Mouse (Mus musculus): Measurements from ENCODE around the gene Eif2b1.
"Not testable (repeated sequence)": the region's sequence is repeated elsewhere in the genome, so short reads cannot be mapped to it uniquely, and the experiment has no call there.

Eif2b1 gene

DNA sequence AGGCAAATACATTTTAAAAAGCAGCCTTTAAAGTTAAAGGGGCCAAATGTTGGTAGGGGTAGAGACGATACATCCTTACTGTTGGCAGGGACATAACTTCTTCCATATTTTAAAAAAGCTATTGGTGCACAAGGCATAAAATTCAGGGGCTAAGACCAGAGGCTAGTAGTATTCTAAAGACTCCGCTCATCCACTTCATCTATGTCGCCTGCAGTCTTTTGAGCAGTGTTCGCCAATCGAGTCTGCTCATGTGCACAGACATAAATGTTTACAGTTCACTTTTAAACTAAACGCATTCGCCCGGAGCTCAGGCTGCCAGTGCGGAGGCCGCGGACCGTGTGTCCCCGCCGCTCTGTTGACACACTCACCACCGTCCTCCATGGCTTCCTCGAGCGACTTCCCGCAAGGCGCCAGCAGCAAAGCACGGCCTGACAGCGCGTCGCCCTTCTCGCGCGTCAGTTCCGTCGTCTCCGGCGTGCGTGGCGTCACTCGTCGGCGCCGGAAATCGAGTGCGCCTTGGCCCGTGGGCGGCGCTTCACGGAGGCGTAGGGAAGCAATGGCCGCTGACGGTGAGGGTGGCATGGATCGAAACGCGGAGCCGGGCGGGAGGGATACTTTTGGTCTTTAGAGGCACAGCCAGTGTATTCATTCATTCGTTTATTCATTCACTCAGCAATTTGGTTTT is at the start of gene Eif2b1, which contains the start of gene Gtf2h3:
Gene Eif2b1 (minus strand): TSS at position 499 of the 685 bp plus-strand sequence.
Gene Gtf2h3 (plus strand): TSS at position 508 of the 685 bp plus-strand sequence.
- DNase-seq = peak; percentile 98

DNA sequence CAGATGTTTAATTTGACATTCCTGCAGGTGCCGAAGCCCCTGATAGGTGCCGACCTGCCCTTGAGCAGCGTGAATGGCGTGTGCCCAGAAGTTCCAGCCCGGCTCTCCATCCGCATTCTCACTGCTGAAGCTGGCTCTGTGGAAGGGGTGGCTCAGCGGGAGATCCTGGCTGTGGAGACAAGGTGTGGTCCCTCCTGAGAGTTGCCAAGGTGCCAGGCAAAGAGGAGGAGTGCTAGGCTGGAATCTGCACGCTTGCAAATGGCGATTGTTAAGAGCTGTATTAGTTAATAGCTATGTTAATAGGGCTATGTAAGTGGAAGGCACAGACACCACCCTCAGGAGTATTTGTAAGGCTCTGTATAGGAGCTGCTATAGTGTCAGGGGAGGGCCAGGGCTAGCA is 45.4 kb upstream of the Eif2b1 start:
- no peak for DNase-seq

DNA sequence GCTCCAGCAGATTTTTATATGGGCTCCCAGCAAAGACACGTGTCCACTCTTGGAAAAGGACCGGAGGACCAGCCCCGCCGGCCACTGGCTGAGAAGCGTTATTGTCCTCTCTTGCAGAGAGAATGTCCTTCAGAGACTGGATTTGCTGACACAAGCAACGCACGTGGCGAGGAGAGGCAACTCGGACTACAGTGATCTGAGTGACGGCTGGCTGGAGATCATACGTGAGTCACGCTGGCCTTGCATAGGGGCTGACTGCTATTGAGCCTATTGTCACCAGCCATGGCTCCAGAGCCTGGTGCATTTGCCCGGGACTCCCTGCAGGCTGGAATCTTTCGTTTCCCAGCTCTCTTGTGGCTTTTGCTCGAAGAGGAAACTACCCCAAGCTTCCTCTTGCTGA is 44.0 kb upstream of the Eif2b1 start:
- no peak for DNase-seq

DNA sequence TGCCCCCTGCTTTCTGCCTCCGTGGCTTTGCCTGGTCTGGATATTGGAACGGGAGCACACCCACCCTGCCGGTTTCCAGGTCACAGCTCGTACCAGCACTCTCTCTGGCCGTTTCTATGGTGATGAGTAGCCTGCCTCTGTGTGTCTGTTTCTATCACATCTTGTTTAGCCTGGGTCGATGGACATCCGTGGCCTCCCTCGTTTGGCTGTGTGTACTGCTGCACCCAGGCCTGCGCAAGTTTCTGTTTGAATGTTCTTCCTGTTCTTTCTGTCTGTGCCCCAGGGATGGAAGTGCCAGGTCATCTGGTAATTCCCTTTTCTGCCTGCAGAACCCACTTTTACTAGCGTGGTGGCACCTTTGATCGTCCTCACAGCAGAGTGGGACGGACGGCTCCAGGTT is 42.4 kb upstream of the Eif2b1 start:
- no peak for DNase-seq

DNA sequence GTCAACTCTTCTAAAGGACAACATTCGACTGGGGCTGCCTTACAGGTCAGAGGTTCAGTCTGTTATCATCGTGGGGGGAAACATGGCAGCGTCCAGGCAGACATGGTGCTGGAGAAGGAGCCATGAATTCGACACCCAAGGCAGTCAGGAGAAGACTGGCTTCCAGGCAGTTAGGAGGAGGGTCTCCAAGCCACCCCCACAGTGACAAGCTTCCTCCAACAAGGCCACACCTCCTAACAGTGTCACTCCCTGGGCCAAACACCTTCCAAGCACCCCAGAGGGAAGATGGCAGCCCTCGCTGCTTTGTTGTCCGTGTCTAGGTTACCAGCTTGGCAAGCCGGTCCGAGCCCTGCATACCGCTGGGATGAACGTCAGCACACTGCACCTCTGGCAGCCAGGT is 39.8 kb upstream of the Eif2b1 start:
- DNase-seq = no peak

DNA sequence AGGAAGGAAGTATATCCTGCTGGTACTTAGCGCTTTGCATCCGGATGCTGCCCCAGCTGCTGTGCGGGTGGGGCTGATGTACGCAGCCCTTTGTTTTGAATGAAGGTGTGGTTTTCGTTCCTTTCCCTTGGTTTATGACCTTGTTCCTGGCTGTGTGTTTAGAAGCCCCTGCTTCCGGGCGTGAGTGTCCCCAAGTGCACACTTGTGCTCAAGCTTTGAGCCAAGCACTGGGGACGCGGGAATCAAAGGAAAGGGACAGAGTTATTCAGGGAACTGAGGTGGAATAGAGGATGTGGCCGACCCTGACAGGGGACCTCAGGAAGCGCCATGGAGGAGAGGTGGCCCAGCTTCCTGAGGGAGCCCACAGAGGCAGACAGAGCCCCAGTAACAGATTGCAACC is 35.8 kb upstream of the Eif2b1 start:
- peak; percentile 9 for DNase-seq

DNA sequence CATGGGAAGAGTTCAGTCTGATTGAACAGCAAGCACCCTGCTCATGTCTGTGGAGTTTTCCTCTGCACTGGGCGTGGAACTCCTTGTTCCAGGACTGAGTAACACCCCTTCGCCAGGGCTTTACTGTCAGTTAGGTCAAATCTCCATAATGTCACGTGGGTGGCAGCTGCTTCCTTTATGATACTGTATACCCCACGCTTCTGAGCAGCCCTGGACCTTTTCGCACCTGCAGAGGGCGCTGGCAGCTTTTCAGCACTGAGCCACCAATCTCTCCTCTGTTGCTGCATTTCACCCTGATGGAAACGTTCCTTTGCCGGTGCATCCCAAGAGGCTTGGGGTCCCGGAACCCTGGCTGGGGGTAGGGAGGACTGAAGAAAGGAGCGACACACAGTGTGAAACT is 32.0 kb upstream of the Eif2b1 start:
- DNase-seq = peak; percentile 4

DNA sequence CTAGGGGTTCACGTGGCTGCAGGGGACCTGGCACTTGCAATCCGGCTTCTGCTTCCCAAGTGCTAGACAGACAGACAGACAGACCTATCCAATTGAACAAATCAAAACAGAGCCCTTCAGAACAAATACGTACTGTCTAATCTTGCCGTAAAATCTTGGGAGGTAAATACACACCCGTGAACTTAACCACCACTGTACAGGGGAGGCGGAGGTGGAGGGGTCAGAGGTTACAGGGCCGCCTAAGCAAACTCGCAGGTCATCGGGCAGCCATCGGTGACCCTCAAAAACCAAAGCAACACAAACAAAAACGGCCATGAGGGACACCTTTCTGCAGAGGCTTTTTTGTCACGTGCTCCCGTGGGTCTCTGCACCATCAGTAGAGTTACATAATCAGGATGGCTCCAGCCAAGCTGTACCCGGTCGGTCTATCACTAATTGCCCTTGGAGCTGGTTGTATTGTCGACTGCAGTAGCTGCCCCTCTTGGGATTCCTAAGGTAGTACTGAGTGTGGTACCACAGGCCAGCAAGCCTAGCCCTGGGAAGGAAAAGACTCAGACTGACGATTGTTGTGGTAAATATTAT is 26.2 kb upstream of the Eif2b1 start:
- no peak for DNase-seq

DNA sequence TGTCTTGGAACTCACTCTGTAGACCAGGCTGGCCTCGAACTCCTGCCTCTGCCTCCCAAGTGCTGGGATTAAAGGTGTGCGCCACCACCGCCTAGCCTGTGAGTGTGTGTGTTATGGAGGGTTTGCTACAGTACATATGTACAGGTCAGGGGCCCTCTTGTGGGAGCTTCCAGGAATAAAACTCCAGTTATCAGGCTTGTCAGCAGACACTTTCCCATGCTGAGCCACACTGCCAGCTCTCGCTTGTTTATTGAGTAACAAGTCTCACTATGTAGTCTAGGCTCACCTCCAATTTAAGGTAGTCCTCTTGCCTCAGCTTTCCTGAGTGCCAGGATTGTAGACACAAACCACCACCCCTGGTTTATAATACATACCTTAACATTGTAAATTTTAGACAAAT is 25.4 kb upstream of the Eif2b1 start:
- no peak for DNase-seq

DNA sequence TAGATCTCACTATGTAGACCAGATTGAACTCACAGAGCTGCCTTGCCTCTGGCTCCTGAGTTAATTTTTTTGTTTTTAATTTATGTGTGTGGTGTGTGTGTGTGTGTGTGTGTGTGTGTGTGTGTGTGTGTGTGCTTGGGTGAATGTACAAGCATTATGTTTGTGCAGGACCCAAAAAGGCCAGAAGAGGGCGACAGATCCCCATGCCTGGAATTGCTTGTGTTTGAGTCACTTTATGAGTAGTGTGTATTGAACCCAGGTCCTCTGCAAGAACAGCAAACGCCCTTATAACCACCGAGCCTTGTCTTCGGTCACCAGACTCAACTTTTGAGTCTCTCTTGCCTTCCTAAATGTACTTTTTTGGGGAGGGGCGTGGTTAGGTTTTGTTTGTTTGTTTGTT is 23.4 kb upstream of the Eif2b1 start:
- peak; percentile 45 for DNase-seq

DNA sequence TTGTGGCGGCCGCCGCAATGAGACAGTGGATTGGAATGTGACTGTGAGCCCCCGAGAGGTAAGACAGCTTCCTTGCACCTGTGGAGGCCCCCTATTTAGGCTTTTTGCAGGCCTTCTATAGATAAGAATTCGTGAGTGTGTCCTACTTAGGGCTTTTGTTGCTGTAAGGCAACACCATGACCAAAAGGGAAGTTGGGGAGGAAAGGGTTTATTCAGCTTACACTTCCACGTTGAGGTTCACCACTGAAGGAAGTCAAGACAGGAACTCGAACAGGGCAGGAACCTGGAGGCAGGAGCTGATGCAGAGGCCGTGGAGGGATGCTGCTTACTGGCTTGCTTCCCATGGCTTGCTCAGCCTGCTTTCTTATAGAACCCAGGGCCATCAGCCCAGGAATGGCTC is 20.8 kb upstream of the Eif2b1 start:
- not testable (repeated sequence) for DNase-seq

DNA sequence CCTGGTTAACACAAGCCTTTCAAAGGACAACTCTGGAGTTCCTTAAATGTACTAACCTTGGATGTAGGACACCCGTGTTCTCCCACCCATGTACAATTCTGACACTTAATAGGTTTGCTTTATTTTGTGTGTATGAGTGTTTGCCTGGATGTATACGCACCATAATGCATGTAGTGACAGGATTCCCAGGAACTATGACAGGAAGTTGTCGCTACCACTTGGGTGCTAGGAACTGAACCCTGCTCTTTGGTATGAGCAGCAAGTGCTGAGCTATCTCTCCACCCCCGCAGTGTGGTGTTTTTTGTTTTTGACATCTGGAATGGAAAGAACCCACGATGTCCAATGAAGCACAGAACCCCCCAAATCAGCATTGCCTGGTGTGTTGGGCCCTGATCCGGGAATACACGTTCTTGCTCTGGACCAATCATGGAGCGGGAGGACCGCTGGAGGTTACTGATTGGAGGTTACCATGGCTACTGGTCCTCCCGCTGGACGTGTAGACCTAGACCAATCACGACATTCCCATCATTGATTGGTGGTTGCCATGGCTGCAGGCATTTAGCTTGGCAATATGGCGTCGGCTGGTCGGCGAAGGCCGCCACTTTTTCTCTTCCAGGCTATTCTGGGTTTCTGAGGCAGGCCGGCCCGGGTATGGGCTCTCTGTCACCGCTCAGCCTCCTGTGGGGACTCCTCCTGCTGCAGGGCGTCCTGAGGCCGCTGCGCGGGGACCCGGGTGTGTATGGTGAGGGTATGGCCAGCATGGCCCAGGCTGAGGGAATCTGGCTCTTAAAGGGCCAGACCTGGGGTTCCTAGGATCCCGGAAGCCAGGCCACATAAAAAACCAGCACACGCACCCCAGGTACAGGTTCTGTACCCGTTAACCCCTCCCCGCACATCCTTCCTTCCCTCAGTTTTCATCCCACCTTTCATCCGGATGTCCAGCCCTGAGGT is 19.6 kb upstream of the Eif2b1 start:
- DNase-seq = peak; percentile 97

DNA sequence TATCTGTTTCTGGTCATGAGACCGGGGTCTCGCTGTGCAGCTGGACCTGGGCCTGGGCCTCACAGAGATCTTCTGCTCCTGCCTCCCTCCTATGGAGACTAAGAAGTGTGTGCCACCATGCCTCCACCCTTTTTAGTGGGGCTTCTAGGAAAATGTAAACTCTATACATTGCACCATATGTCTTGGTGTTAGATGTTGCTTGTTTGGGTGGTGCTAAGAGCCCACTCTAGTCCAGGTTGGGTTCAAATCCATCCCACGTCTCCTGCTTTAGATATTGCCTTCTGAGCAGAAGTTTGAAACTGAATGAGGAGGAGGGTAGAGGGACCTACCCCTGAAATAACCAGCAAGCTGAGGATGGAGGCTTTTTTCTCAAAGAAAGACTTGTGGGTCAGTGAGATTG is 13.8 kb upstream of the Eif2b1 start:
- no peak for DNase-seq

DNA sequence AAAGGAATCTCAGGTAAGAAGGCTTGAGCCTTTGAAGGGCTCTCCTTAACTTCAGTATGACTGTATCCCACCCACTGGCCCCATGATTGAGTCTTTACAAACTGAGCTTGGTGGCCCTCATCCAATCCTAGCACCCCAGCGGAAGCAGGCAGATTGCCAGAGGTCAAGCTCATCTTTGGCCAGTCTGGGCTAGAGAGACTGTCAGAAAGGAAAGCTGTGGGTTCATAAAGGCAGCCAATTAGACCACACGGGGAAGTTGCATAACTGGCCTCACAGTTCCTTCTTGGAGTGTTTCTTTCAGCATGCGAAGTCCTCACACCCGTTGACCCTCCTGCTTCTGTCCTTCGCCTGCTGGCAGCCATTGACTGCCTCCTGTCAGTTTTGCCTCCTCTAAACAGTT is 3.6 kb upstream of the Eif2b1 start:
- no peak for DNase-seq

DNA sequence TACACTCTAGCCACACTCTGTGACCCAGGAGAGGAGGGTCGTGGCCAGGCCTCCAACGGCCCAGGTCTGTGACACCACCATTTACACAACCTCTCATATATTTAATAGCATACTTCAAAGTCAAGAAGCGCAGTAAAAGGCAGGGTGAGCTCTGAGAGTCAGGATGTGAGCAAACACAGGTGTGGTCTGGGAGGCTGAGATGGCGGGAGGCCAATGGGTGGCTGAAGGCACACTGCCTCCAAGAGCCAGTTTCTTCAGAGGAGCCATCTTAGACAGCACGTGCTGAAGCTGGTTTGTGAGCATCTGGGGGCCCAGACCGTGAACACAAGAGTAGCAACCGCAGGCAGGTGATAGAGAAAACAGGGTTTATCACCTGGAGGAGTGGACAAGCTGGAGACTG is 3.5 kb downstream of the Eif2b1 start:
- DNase-seq = no peak

DNA sequence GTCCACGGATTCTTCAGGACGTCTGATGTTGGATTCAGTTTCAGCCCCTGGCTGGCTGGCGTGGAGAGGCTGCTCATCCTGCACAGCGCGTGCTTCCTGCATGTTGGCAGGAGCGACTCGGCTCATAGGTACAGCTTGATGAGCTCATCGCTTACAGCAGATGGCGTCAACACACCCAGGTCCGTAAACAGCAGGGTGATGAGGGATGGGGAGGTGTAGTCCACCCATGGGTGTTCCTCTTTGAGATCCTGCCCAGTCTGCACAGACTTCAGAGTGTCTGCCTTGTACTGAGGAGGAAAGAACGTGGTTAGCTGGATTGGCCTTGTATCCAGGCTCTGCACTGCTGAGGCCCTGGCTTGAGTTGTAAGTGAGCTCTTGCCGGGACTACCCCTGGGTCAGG is 7.9 kb downstream of the Eif2b1 start:
- no peak for DNase-seq

DNA sequence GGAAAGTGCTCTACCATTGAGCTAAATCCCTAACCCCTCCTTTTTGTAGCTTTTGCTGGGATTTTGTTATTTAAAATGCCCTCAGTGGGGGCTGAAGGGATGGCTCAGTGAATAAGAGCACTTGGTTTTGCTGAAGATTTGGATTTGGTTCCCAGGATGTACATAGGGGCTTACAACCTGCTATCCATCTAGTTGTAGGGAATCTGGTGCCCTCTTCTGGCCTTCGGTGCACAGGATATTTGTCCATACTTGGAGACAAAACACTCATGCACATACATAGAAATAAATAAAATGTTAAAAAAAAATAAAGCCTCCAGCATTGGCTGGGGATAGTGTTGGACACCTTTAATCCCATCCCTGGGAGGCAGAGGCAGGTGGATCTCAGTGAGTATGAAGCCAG is 23.8 kb downstream of the Eif2b1 start:
- peak; percentile 46 for DNase-seq

DNA sequence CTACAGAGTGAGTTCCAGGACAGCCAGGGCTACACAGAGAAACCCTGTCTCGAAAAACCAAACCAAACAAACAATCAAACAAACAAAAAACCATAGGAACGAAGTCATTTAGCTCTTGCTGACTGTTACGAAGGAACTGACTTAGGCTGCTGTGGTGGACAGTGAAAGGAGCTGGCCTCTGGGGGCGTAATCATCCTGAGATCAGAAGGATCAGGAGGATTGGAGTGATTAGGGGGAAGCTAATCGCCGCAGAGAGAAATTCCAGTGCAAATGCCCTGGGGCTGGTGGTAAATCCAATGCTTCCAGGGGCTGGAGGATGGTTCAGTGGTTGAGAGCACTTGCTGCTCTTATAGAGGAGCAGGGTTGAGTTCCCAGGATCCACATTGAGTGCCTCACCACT is 25.3 kb downstream of the Eif2b1 start:
- DNase-seq = no peak

DNA sequence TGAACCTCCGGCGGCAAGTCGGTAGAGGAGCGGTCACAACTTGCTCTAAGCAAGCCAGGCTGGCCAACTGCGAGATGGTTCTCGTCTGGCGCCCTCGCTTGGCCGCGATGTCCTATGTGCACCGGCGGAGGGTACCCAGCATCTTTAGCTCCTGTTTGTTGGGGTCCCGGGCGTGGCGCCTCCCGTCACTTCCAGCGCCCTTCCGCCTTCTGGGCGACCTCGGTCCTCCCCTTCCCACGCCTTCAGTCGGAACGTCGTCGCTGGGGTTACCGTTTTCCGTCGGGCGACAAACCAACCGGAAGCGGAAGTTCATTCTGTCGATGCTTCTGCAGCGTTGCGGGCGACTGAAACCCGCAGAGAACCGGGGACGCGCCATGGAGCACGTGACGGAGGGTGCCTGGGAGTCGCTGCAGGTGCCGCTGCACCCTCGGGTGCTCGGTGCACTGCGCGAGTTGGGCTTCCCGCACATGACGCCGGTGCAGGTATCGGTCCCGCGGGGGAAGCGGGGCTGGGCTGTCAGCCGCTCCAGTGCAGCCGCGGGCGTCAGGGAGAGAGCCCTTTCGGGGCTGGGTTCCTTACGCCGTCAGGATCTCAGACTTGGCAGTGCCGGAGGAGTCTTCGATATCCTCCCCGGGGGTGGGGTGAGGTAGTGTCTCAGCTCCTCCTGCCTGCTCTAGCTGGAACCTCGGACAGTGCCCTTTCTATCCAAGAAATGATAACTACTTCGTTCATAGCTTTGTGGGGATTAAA is 26.2 kb downstream of the Eif2b1 start, which contains the start of gene Ddx55:
Gene Ddx55 (plus strand): TSS at position 307 of the 750 bp plus-strand sequence.
- peak; percentile 95 for DNase-seq

DNA sequence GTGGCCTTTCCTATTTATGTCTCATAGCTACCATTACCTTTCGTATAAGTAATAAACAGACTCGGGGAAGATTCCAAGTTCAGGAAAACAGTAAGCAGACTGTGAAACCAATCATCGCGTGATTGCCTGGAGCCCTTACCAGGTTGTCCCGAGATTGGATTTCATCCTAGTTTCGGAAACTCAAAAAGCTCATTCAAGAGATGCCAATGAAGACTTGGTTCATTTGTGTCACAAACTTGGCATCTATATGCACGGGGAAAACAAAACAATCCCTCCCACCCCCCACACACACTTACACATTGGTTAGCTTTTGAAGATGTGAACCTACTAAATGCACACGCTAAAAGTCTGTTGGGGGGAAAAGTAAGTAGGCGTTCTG is 26.8 kb downstream of the Eif2b1 start:
- DNase-seq = peak; percentile 30

DNA sequence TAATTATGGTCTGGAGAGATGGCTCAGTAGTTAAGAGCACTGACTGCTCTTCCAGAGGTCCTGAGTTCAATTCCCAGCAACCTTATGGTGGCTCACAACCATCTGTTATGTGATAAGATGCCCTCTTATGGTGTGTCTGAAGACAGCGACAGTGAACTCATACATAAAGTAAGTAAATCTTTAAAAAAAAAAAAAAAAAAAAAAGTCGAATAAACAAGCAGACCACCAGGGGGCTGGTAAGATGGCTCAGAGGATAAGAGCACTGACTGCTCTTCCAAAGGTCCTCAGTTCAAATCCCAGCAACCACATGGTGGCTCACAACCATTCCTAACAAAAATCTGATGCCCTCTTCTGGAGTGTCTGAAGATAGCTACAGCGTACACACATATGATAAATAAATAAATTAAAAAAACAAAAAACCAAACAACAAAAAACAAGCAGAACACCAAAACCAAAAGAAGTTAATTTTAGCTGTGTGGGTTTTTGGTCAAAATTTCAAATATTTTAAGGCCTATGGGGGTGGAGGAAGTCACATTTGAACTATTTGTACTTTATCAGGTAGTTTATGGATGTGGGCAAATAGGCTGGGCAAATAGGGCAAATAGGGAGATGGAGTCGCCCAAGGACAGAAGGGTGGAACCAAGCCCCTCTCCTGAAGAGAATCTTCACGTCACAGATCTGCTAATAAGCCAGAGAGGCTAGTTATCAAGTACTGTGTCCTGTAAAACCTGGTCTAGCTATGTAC is 27.4 kb downstream of the Eif2b1 start:
- peak; percentile 34 for DNase-seq

DNA sequence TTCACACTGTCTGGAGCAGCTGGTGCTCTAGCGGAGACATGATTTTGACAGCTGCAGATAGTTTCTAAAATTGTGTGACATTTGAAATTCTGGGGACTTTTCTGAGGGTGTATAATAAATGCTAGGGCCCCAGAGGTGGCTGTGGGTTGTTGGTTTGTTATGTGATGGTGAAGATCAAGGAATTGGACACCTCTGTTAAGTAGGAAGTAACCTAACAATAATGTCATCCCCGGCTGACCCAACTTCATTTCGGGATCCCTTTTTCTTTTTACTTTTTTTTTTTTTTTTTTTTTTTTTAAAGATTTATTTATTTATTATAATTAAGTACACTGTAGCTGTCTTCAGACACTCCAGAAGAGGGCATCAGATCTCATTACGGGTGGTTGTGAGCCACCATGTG is 28.2 kb downstream of the Eif2b1 start:
- DNase-seq = not testable (repeated sequence)
